Mouse (Mus musculus) natural killer cell, adult 2 months (primary cell): ENCODE measurements around the gene Gnpat.

Experiments used
- DNase-seq, 2 experiments: peaks; one replicate each; pipeline ENCODE4 v3.0.0; 2022; ENCODE audit warnings: low spot score in 2 of 2

Gnpat gene

GRCm38 (mm10) chr8:124898251-124898905 lies 35.5 kb downstream of the Gnpat start:
- no peak for DNase-seq

- no peak for DNase-seq
Observed at GRCm38 (mm10) chr8:124903198-124903597, 40.4 kb downstream of the Gnpat start.

DNA sequence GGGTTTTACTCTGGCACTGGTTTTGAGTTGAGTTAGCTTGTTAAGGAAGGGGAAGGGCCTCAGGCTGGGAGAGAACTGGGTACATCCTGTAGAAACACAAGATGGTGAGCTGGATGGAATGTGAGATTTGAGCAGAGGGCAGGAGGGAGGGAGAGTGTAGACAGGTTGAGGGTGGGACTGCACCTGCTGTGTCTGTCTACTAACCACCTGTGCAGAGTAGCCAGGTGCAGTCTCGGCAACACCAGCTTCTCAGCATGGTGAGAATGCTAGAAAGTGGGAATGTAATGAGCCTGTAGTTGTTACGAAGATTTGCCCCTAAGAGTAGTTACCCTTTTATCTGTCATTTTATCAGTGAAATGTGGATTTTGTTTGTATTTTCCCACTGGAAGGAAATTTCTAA lies 42.6 kb downstream of the Gnpat start:
- no peak for DNase-seq

GRCm38 (mm10) chr8:124909936-124910335 lies 47.1 kb downstream of the Gnpat start:
- no peak for DNase-seq

- DNase-seq = no peak
Observed at GRCm38 (mm10) chr8:124910349-124910748, 47.5 kb downstream of the Gnpat start.

DNA sequence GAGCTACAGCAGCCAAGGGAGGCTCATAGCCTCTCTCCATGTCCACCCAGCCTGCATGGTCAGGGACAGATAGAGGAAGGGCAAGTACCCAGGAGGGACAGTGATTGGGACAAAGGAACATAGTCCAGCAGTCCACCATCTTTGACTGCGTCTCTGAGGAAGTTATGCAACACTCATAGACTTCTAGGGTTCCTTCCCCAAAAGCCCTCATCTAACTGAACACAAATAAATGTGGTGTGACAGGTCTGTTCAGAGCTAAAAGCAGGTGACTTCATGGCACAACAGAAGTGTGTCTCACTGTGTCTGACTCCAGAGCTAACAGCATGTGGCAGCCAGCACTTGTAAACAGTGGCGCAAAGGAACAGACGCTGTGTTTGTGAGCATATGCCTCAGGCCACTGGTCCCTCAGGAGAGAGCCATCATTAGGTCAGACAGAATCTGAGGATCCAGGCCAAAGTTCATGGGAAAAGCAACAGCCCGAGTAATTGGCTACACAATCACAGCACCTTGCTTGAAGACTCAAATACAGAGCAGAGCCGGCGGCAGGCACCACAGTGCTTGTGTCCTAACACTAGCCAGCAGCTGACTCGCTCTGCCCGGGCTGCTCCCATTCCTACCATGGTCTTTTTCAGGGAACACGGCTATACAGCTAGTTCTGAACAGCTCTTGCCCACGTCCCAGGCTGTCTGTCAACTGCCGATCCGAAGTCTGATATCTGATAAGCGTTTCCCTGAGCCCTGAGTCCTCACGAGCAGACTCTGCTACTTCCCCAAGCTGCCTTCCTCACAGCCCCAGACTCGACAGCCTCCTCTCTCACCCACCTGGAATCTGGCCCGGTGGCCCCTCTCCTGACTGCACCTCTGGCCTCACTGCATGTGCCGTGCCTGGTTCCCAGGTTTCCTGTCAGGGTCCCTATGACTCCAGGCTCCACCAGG lies 49.4 kb downstream of the Gnpat start:
- DNase-seq = no peak

DNA sequence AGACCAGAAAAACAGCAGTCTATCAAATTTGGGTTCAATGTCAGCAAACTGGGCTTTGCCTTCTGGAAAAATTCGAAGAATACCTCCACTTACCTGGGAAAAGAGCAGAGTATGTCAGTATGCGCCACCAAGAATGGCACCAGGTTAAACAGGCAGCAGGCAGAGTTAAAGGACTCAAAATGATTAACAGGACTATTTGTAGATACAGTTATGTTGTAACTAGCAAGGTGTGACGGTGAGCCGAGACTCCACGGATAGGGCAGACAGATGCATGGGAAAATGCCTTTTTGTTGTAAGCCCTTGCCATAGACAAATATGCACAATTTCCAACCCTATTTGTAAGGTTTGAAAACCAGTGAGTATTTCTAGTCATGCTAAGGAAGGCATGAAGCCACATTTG lies 51.2 kb downstream of the Gnpat start:
- no peak for DNase-seq

- DNase-seq = no peak
Observed at GRCm38 (mm10) chr8:124917741-124918484, 55.1 kb downstream of the Gnpat start.

DNA sequence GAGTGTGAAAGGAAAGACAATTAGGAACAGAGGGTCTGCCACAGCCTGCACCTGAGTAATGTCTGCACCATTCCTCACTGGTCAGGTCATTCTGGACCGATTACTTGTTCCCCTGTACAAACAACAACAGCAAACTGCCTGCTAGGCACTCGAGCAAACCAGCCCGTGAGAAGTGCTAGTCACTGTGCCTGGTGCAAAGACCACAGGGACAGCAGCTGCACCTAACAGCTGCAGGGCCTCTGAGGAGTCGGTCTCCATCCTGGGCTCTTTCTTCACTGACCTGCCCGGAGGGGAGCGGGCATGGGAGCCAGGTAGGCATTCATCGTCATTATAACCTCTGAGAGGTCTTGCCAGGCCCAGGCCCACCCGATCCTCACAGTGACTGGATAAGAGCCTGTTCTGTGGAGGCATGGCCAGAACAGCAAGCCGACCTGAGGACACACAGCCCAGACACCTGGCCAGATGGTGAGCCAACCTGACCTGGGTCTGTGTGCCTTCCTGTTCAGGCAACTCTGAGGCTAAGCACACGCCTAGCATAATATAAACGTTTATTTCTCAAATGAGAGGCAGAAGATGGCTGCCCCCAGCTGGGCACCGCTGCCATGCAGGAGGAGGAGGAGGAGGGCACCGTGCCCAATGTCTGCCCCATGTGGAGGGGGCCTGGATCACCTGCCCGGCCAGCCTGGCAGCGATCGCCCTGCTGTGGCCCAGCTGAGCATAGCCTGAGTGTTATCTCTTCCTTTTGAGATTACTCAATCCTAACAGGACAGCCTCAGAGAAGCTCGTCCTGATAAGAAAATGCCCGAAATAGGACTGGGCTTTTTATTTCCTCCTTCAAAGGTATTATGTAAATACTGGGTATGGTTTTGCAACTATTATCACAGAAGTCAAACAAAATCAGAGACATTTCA lies 58.8 kb downstream of the Gnpat start:
- no peak for DNase-seq

GRCm38 (mm10) chr8:124922490-124923089 lies 59.8 kb downstream of the Gnpat start:
- peak in 1 of 2 experiments; percentile 13 for DNase-seq

DNA sequence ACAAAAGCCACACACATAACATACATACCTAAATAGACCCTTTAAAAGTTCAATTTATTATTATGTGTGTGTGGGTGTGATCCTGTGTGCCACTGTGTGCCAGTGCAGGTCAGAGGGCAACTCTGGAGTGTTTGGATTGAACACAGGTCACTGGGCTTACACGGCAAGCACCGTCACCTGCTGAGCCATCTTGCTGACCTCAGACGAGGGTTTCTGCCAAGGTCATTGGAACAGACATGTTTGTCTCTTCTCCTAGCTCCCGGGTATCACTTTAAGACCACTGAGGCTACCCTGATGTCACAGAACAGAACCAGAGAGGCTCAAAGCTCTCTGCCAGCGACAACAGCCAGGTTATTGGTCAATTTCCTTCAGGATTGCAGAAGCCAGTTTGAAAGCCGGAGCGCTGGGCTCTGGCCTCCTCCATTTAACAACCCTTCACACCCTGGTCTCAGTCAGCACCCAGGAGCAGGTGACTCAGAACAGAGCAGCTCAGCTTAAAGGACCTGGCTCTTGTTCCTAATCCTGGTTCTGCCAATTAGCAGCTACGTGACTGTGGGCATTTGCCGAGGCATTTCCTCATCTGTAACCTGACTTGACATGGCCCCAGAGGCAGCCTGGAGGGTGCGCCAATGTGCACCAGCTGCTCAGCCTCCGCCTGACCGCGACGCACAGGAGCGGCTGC lies 61.3 kb downstream of the Gnpat start:
- DNase-seq = no peak

DNA sequence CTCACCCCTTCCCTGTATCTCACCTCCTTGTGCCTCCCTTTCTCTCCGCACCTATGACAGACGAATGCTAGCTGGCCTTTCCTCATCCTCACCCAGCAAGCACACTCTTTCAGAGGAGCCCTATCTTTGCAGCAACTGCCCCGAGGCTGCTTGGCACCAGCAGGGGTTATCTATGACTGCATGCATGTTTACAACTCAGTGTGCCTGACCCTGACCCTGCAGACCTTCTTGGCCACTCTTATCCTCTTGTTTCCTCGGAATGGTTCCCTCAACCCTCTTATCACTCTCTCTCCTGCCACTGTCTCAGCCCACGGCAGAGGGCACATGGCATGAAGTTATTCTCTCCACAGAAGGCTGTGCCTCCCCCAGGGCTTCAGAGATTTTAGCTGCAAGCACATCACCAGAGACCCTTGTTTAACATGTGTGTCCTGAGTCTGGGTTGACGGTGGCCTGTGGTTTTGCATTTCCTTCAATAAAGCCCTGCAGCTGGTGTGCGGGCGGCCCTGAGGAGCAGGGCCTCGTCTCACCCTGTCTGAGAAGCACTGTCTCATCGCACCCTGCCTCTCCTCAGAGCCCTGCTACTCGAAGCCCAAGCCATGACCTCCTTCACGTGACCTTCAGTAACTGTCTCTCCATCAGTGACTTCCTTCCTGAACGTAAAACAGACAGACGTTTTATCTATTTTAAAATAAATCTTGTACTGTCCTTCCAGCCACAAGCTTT lies 62.9 kb downstream of the Gnpat start:
- DNase-seq = peak in 1 of 2 experiments; percentile 15

DNA sequence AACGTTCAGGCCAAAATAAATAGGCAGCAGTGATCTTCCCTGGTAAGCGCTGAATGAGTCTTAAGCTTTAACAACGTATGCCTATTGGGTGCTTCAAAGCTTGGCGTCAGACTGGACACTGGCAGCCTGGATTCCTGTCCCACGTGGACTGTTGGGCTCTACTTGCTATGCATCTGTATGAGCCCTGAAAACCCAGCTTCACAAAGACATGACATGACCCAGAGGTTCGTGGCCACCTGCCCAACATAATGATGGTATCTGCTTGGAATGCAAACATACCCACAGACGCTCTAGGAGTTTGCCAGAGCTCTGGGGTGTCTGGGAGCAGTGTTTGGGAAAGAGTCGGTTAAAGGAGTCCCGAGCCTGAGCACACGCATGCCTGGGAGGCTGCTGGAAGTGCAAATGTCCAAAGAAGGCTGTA lies 63.5 kb downstream of the Gnpat start:
- no peak for DNase-seq

DNA sequence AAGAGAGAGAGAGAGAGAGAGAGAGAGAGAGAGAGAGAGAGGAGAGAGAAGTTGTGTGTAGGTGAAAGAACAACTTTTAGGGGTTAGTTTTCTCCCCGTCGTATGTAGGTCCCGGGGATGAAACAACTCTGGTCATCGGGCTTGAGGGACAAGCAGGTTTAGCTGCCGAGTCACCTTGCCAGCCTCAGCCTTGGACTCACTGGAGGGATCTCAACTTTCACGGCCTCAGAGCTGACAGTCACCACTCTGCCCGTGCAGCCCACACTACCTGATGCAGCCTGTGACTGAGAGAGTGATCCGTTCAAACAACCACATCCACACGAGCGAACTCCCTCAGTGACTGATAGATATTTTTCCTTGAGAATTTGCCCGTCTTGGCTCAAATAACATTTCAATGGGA lies 66.2 kb downstream of the Gnpat start:
- DNase-seq = no peak

- DNase-seq = no peak
Observed at GRCm38 (mm10) chr8:124930086-124930485, 67.3 kb downstream of the Gnpat start.

DNA sequence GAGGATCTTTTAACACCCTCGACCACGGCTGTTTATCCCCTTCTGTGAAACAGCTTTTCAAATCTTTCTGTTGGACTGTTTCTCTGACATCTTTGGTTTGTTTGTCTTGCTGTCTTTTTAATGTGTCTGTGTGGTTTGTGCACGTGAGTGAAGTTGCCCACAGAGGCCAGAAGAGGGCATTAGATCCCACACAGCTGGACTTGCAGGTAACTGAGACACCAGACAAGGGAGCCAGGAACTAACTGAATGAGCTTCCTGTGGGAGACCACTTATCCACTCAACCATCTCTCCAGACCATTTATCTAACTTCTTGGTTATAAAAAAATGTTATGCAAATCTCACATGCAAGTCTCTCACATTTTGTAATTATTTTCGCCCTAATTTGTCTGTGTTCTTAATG lies 67.8 kb downstream of the Gnpat start:
- no peak for DNase-seq

DNA sequence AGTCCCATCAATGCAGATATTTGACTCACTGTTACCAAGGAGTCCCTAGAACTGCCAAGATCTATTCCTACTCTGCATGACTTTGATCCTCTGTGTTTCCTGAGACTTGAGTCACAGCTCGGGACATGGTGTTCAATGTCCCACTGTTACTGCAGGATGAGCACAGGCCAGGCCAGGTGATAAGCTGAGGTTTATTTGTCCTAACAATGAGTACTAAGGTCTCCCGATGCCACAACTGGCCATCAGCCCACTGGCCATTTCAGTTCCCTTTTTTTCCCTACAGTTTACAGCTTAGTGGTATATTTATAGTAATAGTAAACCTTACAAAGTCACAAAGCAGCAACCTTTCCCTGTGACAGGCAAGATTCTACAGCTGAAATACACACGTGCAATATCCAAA lies 69.6 kb downstream of the Gnpat start:
- no peak for DNase-seq

- DNase-seq = no peak
Observed at GRCm38 (mm10) chr8:124935116-124935515, 72.3 kb downstream of the Gnpat start.

GRCm38 (mm10) chr8:124936699-124937098 lies 73.9 kb downstream of the Gnpat start:
- DNase-seq = no peak

DNA sequence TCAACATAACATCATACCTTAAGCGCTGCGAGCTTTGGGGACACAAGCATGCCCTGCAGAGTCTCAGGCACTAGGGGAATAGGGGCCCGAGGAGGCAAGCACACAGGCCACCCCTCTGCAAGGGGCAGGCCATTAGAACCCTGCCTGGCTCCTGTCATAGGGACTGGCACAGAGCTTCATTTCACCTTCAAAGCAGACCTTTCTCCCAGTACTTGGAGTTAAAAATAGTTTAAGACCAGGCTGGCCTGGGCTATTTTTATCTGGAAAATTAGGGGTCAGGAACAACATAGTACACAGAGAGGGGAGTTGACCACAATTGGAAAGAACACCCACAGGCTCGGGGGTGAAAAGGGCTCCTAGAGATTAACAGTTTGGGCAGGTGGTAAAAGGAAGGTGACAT lies 74.5 kb downstream of the Gnpat start:
- no peak for DNase-seq
